Mouse (Mus musculus): ENCODE measurements around the gene Dus3l.

- TF ChIP-seq CTCF (IDR thresholded peaks at IDR 0.05; ENCODE audit: borderline replicate concordance, control insufficient read depth, extremely low read depth, insufficient read depth, low read length, poor library complexity) (no peak), POLR2A (IDR thresholded peaks at IDR 0.05; ENCODE audit: control insufficient read depth, extremely low read depth, insufficient read depth, low read length, poor library complexity) (no peak)
Observed at GRCm38 (mm10) chr17:56815057-56815345, 50.4 kb downstream of the Dus3l start.
